Mouse (Mus musculus) forebrain, embryonic 16.5 days (tissue): ENCODE data around the gene Pfn1. TPM values are rescaled to one million over a fixed set of nuclear protein-coding genes. Genes with fewer than 3 reads are reported as not detected.

ENCODE experiments used
- ATAC-seq: fragments of 200-750 bp; cut with Nextera tagmentation; 2 replicates; pipeline ENCODE4 v1.8.0; 2017; ENCODE audit warnings: mild to moderate bottlenecking, moderate library complexity
- H3K27ac ChIP-seq: fragments of 300-500 bp; sonication (generic); 2 replicates; pipeline ENCODE4 v1.5.1; 2014; ENCODE audit warnings: low read length, control low read depth
- H3K27me3 ChIP-seq: fragments of 300-500 bp; sonication (generic); replicated peaks from 2 replicates; pipeline ENCODE4 v1.6.1; 2014; ENCODE audit warnings: low read length; ENCODE audit not compliant: control insufficient read depth, insufficient read depth
- H3K36me3 ChIP-seq: fragments of 300-500 bp; sonication (generic); 2 replicates; pipeline ENCODE4 v1.6.1; 2014; ENCODE audit not compliant: control insufficient read depth, insufficient read depth
- H3K4me1 ChIP-seq: fragments of 300-500 bp; sonication (generic); replicated peaks from 2 replicates; pipeline ENCODE4 v1.6.1; 2014; ENCODE audit warnings: low read length; ENCODE audit not compliant: control insufficient read depth, insufficient read depth
- H3K4me2 ChIP-seq: fragments of 300-500 bp; sonication (generic); 2 replicates; pipeline ENCODE4 v1.6.1; 2014; ENCODE audit warnings: mild to moderate bottlenecking, low read length, control low read depth
- H3K4me3 ChIP-seq: fragments of 300-500 bp; sonication (generic); replicated peaks from 2 replicates; pipeline ENCODE4 v1.5.1; 2014; ENCODE audit warnings: mild to moderate bottlenecking, low read length, control low read depth
- H3K9ac ChIP-seq: fragments of 300-500 bp; sonication (generic); replicated peaks from 2 replicates; pipeline ENCODE4 v1.6.1; 2014; ENCODE audit warnings: low read depth, low read length, control low read depth
- H3K9me3 ChIP-seq: fragments of 300-500 bp; sonication (generic); 2 replicates; pipeline ENCODE4 v1.6.1; 2016; ENCODE audit warnings: low read length; ENCODE audit not compliant: control insufficient read depth
- WGBS: fragments of 180-500 bp; shearing (Covaris S2); extraction: QIAGEN DNeasy Blood & Tissue Kit; methylation state at CpG from one replicate; pipeline ENCODE4 v1.1.7; 2014; 5-methylcytosine and 5-hydroxymethylcytosine counted together
- polyA plus RNA-seq: library from polyadenylated mRNA; unstranded; fragments of >200 nt; fragmentation: Nextera tagmentation; extraction: Ambion mirVana; gene quantifications from 2 replicates; pipeline ENCODE4 v1.2.1, GENCODE M21; 2015

The Pfn1 gene
- polyA plus RNA-seq, 1 experiment from 2014 or later, result 642 TPM

DNA sequence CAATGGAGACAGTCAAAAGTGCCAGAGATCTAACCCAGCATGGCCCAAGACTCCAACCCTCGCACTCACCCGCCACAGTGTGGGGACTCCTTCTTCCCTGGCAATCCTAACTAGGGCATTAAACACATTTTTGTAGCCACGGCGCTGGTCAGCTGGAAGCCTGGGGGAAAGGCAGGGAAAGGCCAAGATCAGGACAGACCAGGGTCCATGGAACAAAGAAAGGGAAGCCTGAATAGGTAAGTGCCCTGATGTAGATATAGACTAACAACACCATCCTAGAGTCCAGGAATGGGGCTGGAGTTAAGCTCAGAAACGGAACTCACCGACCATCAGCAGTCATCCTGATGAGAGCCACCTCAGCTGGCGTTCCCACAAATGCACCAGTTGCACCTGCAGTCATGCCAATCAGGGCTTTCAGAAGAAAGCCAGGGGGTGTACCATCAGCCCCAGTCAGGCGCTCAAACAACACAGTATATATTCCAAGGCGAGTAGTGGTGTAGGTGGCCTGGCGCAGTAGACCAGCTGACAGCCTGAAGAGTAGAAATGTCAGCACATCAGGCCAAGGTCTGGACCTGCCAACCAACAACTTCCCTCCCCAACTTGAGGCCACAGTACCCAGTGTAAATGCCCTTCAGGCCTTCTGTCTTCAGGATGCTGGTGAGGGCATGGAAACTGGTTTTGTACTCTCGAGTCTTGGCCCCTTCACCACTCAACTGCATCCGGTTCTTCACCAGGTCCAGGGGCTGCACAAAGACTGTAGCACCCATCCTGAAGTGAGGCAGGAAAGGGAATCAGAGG is 8.8 kb downstream of the Pfn1 start:
- Histone ChIP-seq H3K4me3 (peak overlapping the region; percentile 56), H3K9ac (peak overlapping the region; percentile 90), H3K4me2 (peak overlapping the region; percentile 90), H3K36me3 (peaks cover 19% of the 10 kb centered on the region), H3K4me1 (peaks cover 30% of the 10 kb centered on the region), H3K9me3 (no peaks in the 10 kb centered on the region), H3K27ac (peak overlapping the region; percentile 90; the same call in 1 of the 2 replicates), H3K27me3 (no peaks in the 10 kb centered on the region)
- 93% methylated on average over 12 of the region's 12 CpGs for WGBS
- ATAC-seq, result no peak

DNA sequence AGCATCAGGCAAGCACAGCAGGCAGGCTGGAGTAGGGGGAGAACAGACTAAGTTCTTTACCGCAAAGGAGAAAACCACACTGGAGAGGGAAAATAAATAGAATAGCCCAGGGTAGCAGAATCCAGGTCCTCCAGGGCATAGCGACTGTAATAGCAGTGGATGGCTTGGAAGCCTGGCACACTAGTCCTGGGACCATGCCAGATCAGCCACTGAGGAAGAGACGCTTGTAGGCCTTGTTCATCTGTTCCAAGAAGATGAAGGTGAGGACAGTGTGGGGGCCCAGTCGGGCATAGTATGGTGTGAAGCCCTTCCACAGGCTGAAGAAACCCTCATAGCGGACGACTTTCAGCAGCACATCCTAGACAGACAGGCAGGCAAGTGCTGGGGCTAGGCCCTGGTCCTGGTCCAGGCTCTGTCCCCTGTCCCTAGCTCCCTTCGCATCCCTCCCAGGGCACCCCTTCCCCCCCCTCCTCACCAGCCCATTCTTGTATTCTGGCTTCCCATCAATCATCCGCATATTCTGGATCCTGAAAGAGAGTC is 9.8 kb downstream of the Pfn1 start:
- peaks cover 11% of the 10 kb centered on the region for H3K36me3 ChIP-seq
- peaks cover 30% of the 10 kb centered on the region for H3K4me1 ChIP-seq
- H3K27me3 ChIP-seq, result no peaks in the 10 kb centered on the region
- H3K27ac ChIP-seq, result no peak overlapping the region
- no peak for ATAC-seq
- no peak overlapping the region for H3K4me2 ChIP-seq
- H3K9me3 ChIP-seq, result no peaks in the 10 kb centered on the region
- whole genome bisulfite sequencing, result 92% methylated on average over 8 of the region's 8 CpGs
- H3K4me3 ChIP-seq, result no peak overlapping the region
- H3K9ac ChIP-seq, result no peak overlapping the region

- WGBS, result 93% methylated on average over 6 of the region's 6 CpGs
- no peak overlapping the region for H3K27ac ChIP-seq
- H3K4me1 ChIP-seq, result peaks cover 17% of the 10 kb centered on the region
- H3K9me3 ChIP-seq, result no peaks in the 10 kb centered on the region
- H3K27me3 ChIP-seq, result no peaks in the 10 kb centered on the region
- no peak overlapping the region for H3K9ac ChIP-seq
- H3K4me2 ChIP-seq, result no peak overlapping the region
- peaks cover 6% of the 10 kb centered on the region for H3K36me3 ChIP-seq
- no peak for ATAC-seq
- H3K4me3 ChIP-seq, result no peak overlapping the region
Measured at GRCm38 (mm10) chr11:70643051-70643450, 11.4 kb downstream of the Pfn1 start.

- H3K9ac ChIP-seq, result no peak overlapping the region
- 82% methylated on average over 7 of the region's 7 CpGs for WGBS
- no peak overlapping the region for H3K4me2 ChIP-seq
- no peak overlapping the region for H3K4me3 ChIP-seq
- H3K4me1 ChIP-seq, result peaks cover 10% of the 10 kb centered on the region
- H3K27ac ChIP-seq, result no peak overlapping the region
- peaks cover 6% of the 10 kb centered on the region for H3K36me3 ChIP-seq
- H3K9me3 ChIP-seq, result no peaks in the 10 kb centered on the region
- ATAC-seq, result no peak
- H3K27me3 ChIP-seq, result no peaks in the 10 kb centered on the region
Measured at GRCm38 (mm10) chr11:70641241-70641640, 13.2 kb downstream of the Pfn1 start.

- H3K4me2 ChIP-seq, result no peak overlapping the region
- 84% methylated on average over 8 of the region's 8 CpGs for WGBS
- no peak overlapping the region for H3K9ac ChIP-seq
- peaks cover 6% of the 10 kb centered on the region for H3K36me3 ChIP-seq
- H3K4me3 ChIP-seq, result no peak overlapping the region
- no peaks in the 10 kb centered on the region for H3K9me3 ChIP-seq
- no peaks in the 10 kb centered on the region for H3K27me3 ChIP-seq
- H3K4me1 ChIP-seq, result no peaks in the 10 kb centered on the region
- H3K27ac ChIP-seq, result no peak overlapping the region
- no peak for ATAC-seq
Measured at GRCm38 (mm10) chr11:70639976-70640375, 14.5 kb downstream of the Pfn1 start.

- H3K9ac ChIP-seq, result no peak within 1 kb of the TSS
- H3K36me3 ChIP-seq, result no peaks in the 10 kb centered on the region
- H3K9me3 ChIP-seq, result no peaks in the 10 kb centered on the region
- H3K27me3 ChIP-seq, result no peaks in the 10 kb centered on the region
- WGBS, result 55% methylated on average over 5 of the region's 5 CpGs
- H3K4me3 ChIP-seq, result no peak within 1 kb of the TSS
- no peak within 1 kb of the TSS for H3K27ac ChIP-seq
- no peaks in the 10 kb centered on the region for H3K4me1 ChIP-seq
- no peak for ATAC-seq
- no peak within 1 kb of the TSS for H3K4me2 ChIP-seq
Measured at GRCm38 (mm10) chr11:70638714-70639278, 15.6 kb downstream of the Pfn1 start, which contains the start of gene Gp1ba. Gene Gp1ba (plus strand): TSS chr11:70639122.

GRCm38 (mm10) chr11:70638293-70638692 is 16.2 kb downstream of the Pfn1 start:
- Histone ChIP-seq H3K36me3 (no peaks in the 10 kb centered on the region), H3K27ac (no peak overlapping the region), H3K4me2 (no peak overlapping the region), H3K9me3 (no peaks in the 10 kb centered on the region), H3K27me3 (no peaks in the 10 kb centered on the region), H3K4me1 (no peaks in the 10 kb centered on the region), H3K9ac (no peak overlapping the region), H3K4me3 (no peak overlapping the region)
- WGBS, result 89% methylated on average over 1 of the region's 1 CpGs
- no peak for ATAC-seq

DNA sequence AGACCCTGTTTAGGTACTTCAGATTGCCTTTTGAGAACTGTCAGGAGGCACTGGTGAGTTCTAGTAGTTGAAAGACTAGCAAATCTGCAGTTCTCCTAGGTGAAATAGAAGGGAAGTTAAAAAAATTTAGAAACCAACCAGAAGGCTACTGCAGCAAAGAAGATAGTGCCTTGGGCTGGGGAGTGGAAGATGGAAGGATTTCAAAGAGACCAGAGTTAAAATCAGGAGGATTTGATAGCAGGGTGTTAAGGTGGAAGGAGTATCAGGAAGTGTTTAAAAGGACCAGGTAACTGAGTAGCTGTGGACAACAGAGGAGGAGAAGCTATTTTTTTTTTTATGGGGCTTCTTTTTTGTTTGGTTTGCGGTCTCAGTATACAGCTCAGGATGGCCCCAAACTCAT is 16.7 kb downstream of the Pfn1 start:
- no peaks in the 10 kb centered on the region for H3K27me3 ChIP-seq
- no peaks in the 10 kb centered on the region for H3K36me3 ChIP-seq
- no peaks in the 10 kb centered on the region for H3K9me3 ChIP-seq
- H3K4me2 ChIP-seq, result no peak overlapping the region
- H3K27ac ChIP-seq, result no peak overlapping the region
- H3K4me3 ChIP-seq, result no peak overlapping the region
- no peak overlapping the region for H3K9ac ChIP-seq
- WGBS, result 82% methylated on average over 1 of the region's 1 CpGs
- no peaks in the 10 kb centered on the region for H3K4me1 ChIP-seq
- no peak for ATAC-seq

DNA sequence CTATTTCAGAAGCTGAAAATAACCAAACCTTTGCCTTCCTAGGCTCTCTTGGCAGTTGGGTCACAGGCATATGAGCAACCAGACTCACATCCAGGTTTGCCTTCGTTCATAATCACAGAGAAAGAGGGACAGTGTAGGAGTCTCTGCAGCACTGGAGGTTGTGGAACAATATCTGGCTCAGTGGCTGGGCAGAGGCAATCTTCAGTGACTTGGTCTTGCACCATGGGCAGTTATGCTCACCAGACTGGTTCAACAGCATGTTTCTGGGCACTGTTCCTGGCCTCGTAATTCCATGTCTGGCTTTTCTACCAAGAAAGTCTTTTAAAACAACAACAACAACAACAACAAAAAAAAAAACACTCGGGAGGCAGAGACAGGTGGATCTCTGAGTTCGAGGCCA is 18.8 kb downstream of the Pfn1 start:
- Histone ChIP-seq H3K27ac (no peak overlapping the region), H3K4me3 (no peak overlapping the region), H3K9me3 (no peaks in the 10 kb centered on the region), H3K27me3 (no peaks in the 10 kb centered on the region), H3K36me3 (no peaks in the 10 kb centered on the region), H3K4me2 (no peak overlapping the region), H3K4me1 (no peaks in the 10 kb centered on the region), H3K9ac (no peak overlapping the region)
- no peak for ATAC-seq
- 82% methylated on average over 4 of the region's 4 CpGs for WGBS
